Mouse (Mus musculus) CH12.LX (cell line): ENCODE data around the gene Klhl3.

Experiments used
- CHD1 ChIP-seq: IDR thresholded peaks from 2 replicates; pipeline ENCODE4 v1.6.1; 2012; ENCODE audit warnings: low read depth, low read length, improper control_type of control experiment, inconsistent platforms
- ETS1 ChIP-seq: conservative IDR thresholded peaks from 2 replicates; pipeline ENCODE4 v1.6.1; 2012; ENCODE audit warnings: low read depth, mild to moderate bottlenecking, inconsistent platforms, low read length, improper control_type of control experiment, moderate library complexity

DNA sequence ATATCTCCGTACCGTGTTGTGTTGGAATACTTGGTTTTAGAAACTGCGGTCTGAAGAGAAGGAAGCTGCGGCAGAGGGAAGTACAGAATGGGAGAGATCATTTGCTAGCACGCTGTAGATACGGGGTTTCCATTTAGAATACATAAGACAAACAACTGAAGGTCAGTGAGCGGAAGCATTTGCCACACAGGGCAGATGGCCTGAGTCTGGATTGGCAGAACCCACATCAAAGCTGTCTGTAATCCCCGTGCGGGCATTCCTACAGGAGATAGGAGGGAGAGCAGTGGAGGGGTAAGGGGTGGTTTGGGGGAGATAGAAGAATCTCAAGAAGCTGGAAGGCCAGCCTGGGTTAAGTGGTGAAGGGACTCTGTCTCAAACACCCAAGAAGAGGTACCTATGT is 38.5 kb downstream of the Klhl3 start:
- TF ChIP-seq ETS1 (no peak), CHD1 (no peak)
